Mouse (Mus musculus) testis, adult 2 months (tissue): ENCODE results near the gene Slc19a3.

Source experiments
- CTCF ChIP-seq: fragments of 200-500 bp; IDR thresholded peaks from 2 replicates; pipeline ENCODE4 v1.5.1; 2012; ENCODE audit warnings: low read depth, mild to moderate bottlenecking, inconsistent platforms, low read length, moderate library complexity; ENCODE audit not compliant: control insufficient read depth, insufficient read depth, insufficient replicate concordance
- POLR2A ChIP-seq: fragments of 200-500 bp; IDR thresholded peaks from 2 replicates; pipeline ENCODE4 v1.6.1; 2012; ENCODE audit warnings: low read depth, mild to moderate bottlenecking, inconsistent platforms, low read length, moderate library complexity; ENCODE audit not compliant: control insufficient read depth

GRCm38 (mm10) chr1:83032508-83032907 is 5.7 kb downstream of the Slc19a3 start:
- TF ChIP-seq CTCF (no peak), POLR2A (no peak)
